Mouse (Mus musculus): ENCODE measurements at regions not wholly inside any gene's neighbourhood (a gene's known extent, or its start where the extent isn't known, plus 50 kb on each side); places are given as distances from the start of the nearest gene placed in this dataset.

DNA sequence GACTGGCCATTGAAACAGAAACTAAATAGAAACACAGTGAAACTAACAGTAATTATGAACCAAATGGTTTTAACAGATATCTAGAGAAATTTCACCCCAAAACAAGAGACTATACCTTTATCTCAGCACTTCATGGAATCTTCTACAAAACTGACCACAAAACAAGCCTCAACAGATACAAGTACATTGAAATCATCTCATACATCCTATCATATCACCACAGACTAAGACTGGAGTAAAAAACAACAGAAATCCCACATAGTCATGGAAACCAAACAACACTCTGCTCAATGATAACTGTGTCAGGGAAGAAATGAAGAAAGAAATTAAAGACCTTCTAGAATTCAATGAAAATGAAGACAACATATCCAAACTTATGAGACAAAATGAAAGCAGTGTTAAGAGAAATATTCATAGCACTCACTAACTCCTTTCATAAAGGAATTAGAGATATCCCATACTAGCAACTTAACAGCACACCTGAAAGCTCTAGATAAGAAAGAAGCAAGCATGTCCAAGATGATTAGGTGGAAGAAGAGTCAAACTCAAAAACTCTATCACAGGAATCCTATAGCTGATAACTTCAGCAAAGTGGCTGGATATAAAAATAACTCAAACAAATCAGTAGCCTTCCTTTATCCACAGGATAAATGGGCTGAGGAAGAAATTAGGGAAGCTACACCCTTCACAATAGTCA is 89.0 kb downstream of the Alx1 start:
- TF ChIP-seq CTCF (IDR thresholded peaks at IDR 0.05; ENCODE audit: low read depth) (no peak), EP300 (IDR thresholded peaks at IDR 0.05; ENCODE audit: low read depth) (peak; percentile 44; the same call in 1 of the 2 replicates)

Data from liver, postnatal 0 days (tissue).